Mouse (Mus musculus) cerebellum, adult 2 months (tissue): ENCODE measurements around the gene Tpst2.

Source experiments
- CTCF ChIP-seq: fragments of 200-500 bp; IDR thresholded peaks from 2 replicates; pipeline ENCODE4 v1.5.1; 2011; ENCODE audit warnings: low read depth, mild to moderate bottlenecking, control low read depth, low read length, moderate library complexity, borderline replicate concordance; ENCODE audit not compliant: insufficient read depth
- POLR2A ChIP-seq: fragments of 200-500 bp; IDR thresholded peaks from 2 replicates; pipeline ENCODE4 v1.6.1; 2011; ENCODE audit warnings: low read length, control low read depth, borderline replicate concordance; ENCODE audit not compliant: insufficient read depth

DNA sequence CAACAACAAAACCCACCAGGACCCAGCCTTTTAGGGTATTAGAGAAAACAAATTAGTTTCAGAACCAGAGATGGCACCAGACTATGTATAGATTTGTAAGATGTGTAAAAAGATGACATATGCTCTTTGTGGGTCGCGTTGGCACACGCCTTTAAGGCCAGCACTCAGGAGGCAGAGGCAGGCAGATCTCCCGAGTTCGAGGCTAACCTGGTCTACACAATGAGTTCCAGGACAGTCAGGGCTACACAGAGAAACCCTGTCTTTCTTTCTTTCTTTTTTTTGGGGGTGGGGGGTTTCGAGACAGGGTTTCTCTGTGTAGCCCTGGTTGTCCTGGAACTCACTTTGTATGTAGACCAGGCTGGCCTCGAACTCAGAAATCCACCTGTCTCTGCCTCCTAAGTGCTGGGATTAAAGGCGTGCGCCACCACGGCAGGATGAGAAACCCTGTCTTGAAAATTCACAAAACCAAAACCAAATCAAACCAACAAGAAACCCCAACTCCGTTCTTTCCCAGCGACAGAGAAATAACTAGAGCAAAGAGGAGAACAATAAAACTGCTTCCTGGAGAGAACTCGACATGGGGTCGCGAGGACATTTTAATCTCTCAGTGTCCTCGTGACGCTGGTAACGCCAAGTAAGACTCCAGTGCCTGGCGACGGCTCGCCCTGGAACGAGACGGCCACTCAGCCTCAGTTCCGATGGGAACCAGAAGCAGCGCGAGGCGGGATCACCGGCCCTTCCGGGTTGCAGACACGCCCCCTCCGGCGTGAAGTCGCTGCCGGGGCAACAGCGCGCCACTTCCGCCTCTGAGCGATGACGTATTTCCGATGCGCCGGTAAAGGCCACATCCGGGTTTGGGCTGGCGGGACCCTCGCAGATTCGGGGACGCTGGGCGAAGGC lies 49.3 kb downstream of the Tpst2 start, which contains the start of gene Tfip11:
- TF ChIP-seq CTCF (no peak), POLR2A (peak; percentile 78; the same call in 1 of the 2 replicates)
